Mouse (Mus musculus) gastrocnemius, postnatal 10 days (tissue): ENCODE results near the gene Tars2. TPM values are rescaled to one million over a fixed set of nuclear protein-coding genes. Genes with fewer than 3 reads are reported as not detected.

Source experiments
- DNase-seq: peaks from one replicate; pipeline ENCODE4 v3.0.0; 2021; ENCODE audit warnings: mixed read lengths
- total RNA-seq, 2 experiments: library from RNA; stranded (reverse); gene quantifications; 2 replicates each; pipeline ENCODE4 v1.2.3; 2021

The Tars2 gene
- total RNA-seq, 2 experiments from 2014 or later, result 27.7 to 29.4 TPM

GRCm38 (mm10) chr3:95735071-95735670 lies 24.8 kb downstream of the Tars2 start:
- DNase-seq, result no peak

GRCm38 (mm10) chr3:95734092-95734702 lies 25.8 kb downstream of the Tars2 start:
- DNase-seq, result no peak

- no peak for DNase-seq
Measured at GRCm38 (mm10) chr3:95732744-95733521, 27.1 kb downstream of the Tars2 start.

- DNase-seq, result no peak
Measured at GRCm38 (mm10) chr3:95732297-95732696, 27.7 kb downstream of the Tars2 start.

GRCm38 (mm10) chr3:95731802-95732201 lies 28.2 kb downstream of the Tars2 start:
- DNase-seq, result no peak

- DNase-seq, result no peak
Measured at GRCm38 (mm10) chr3:95730431-95730830, 29.6 kb downstream of the Tars2 start.

- no peak for DNase-seq
Measured at GRCm38 (mm10) chr3:95728906-95729305, 31.1 kb downstream of the Tars2 start.

- no peak for DNase-seq
Measured at GRCm38 (mm10) chr3:95726696-95727358, 33.2 kb downstream of the Tars2 start.

GRCm38 (mm10) chr3:95725863-95726262 lies 34.1 kb downstream of the Tars2 start:
- DNase-seq, result no peak

GRCm38 (mm10) chr3:95722386-95722785 lies 37.6 kb downstream of the Tars2 start:
- no peak for DNase-seq

GRCm38 (mm10) chr3:95718153-95718552 lies 41.9 kb downstream of the Tars2 start:
- DNase-seq, result no peak

- no peak for DNase-seq
Measured at GRCm38 (mm10) chr3:95716075-95716474, 43.9 kb downstream of the Tars2 start.

- no peak for DNase-seq
Measured at GRCm38 (mm10) chr3:95709967-95710366, 50.0 kb downstream of the Tars2 start.

- no peak for DNase-seq
Measured at GRCm38 (mm10) chr3:95709044-95709443, 51.0 kb downstream of the Tars2 start.

GRCm38 (mm10) chr3:95707497-95707896 lies 52.5 kb downstream of the Tars2 start:
- no peak for DNase-seq

- DNase-seq, result no peak
Measured at GRCm38 (mm10) chr3:95706273-95706672, 53.7 kb downstream of the Tars2 start.

- DNase-seq, result no peak
Measured at GRCm38 (mm10) chr3:95704612-95705011, 55.4 kb downstream of the Tars2 start.

- DNase-seq, result no peak
Measured at GRCm38 (mm10) chr3:95703276-95703675, 56.7 kb downstream of the Tars2 start.

GRCm38 (mm10) chr3:95701877-95702540 lies 58.0 kb downstream of the Tars2 start:
- peak; percentile 80 for DNase-seq

- no peak for DNase-seq
Measured at GRCm38 (mm10) chr3:95701085-95701484, 58.9 kb downstream of the Tars2 start.

GRCm38 (mm10) chr3:95700233-95700681 lies 59.7 kb downstream of the Tars2 start:
- peak; percentile 54 for DNase-seq

GRCm38 (mm10) chr3:95698286-95698685 lies 61.7 kb downstream of the Tars2 start:
- DNase-seq, result no peak
